Mouse (Mus musculus) mature B cell (primary cell): ENCODE measurements around the gene Dgkz.

Experiments used
- in situ Hi-C: fragments of 300-500 bp; cut with MboI; formaldehyde crosslinking; loops from 2 replicates; pipeline ENCODE4 v1.14.3; 2019

Gene Dgkz

DNA sequence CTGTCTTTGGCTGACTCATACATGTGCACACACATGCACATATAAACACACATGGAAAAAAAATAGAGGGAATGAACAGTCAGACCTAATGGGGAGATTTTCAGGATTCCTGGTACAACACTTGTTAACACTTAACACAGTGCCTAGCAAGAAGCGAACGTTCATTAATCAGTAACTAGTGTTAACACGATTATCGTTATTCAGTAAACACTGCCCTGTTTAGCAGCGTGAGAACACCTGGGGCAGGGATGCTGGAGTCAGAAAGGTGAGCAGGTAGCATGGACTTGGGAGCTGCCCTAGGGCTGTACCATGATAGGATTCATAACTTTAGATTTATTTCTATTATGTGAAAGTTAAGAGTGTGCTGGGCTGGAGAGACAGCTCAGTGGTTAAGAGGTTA lies 20.3 kb upstream of the Dgkz start:
- in situ Hi-C loops, result loop anchor here (10.0 kb wide), 1 partner anchor 59 kb away; no protein-coding TSS in a partner anchor

DNA sequence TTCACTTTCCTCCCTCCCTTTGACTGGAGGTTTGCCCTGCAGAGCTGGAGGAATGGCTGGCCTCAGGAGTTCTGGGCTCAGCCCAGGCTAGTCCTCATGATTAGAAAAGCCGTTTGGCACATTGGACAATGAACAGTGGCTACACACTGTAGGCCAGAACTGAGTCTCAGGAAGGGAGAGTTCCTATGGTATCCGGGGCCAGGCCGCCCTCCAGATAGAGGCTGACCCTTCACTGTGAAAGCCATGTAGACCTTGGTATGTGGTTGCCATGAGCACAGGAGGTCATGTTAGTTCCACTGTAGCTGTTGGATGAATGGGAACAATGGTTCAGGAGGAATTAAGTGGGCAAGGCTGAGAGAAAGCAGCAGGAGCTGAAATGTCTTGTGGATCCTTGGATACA lies 17.7 kb upstream of the Dgkz start:
- in situ Hi-C loops, result loop anchor here (10.0 kb wide), 1 partner anchor 61 kb away; no protein-coding TSS in a partner anchor

GRCm38 (mm10) chr2:91989750-91990149 lies 14.1 kb upstream of the Dgkz start:
- in situ Hi-C loops, result loop anchor here (10.0 kb wide), 1 partner anchor 65 kb away; no protein-coding TSS in a partner anchor

DNA sequence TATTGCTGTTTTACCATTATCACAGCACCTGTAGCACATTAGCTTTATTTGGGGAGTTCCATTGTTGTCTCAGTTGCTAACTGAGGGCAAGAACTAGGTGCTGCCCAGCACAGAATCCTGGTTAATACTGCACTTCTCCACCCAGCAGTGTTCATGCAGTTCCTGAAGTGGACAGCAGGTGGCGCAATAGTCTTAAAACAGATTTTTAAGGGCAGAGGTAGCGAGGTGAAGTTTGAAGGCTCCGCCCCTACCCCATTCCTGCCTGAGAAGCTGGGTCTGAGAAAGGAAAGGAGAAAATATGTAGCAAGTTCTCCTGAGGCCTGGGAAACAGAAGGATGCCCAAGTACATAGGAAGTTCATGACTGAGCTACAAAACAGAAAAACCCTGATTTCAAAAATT lies 11.9 kb upstream of the Dgkz start:
- in situ Hi-C loops, result no loop called here

GRCm38 (mm10) chr2:91986071-91986470 lies 10.4 kb upstream of the Dgkz start:
- in situ Hi-C loops, result no loop called here

GRCm38 (mm10) chr2:91984906-91985525 lies 9.4 kb upstream of the Dgkz start:
- in situ Hi-C loops, result no loop called here

- in situ Hi-C loops, result no loop called here
Observed at GRCm38 (mm10) chr2:91984439-91984838, 8.8 kb upstream of the Dgkz start.

- in situ Hi-C loops, result no loop called here
Observed at GRCm38 (mm10) chr2:91980830-91981229, 5.2 kb upstream of the Dgkz start.

- in situ Hi-C loops, result no loop called here
Observed at GRCm38 (mm10) chr2:91980245-91980644, 4.6 kb upstream of the Dgkz start.

DNA sequence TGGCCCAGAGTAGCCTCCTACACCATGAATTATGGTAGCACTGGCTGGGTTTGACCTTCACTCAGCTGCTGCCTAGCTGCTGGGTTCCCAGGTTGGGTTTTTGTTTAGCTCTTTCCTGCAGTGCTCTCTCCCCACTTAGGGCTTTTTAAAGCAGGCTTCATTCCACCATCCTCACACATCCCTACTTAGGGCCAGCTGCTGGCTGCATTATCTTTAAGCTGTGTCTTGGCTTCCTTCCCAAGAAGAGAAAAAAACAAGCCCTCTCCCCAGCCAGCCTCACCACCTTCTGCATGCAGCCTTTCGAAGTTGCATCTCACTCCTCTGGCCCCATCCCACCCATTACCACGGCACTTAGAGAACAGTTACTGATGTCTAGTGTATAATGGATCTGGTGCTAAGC lies 2.9 kb upstream of the Dgkz start:
- in situ Hi-C loops, result no loop called here

- in situ Hi-C loops, result no loop called here
Observed at GRCm38 (mm10) chr2:91977960-91978359, 2.3 kb upstream of the Dgkz start.

- in situ Hi-C loops, result no loop called here
Observed at GRCm38 (mm10) chr2:91973416-91974135, 2.1 kb downstream of the Dgkz start.

- in situ Hi-C loops, result no loop called here
Observed at GRCm38 (mm10) chr2:91972121-91972566, 3.5 kb downstream of the Dgkz start.

- in situ Hi-C loops, result no loop called here
Observed at GRCm38 (mm10) chr2:91971231-91972097, 4.2 kb downstream of the Dgkz start.

- in situ Hi-C loops, result no loop called here
Observed at GRCm38 (mm10) chr2:91967962-91968361, 7.7 kb downstream of the Dgkz start.

DNA sequence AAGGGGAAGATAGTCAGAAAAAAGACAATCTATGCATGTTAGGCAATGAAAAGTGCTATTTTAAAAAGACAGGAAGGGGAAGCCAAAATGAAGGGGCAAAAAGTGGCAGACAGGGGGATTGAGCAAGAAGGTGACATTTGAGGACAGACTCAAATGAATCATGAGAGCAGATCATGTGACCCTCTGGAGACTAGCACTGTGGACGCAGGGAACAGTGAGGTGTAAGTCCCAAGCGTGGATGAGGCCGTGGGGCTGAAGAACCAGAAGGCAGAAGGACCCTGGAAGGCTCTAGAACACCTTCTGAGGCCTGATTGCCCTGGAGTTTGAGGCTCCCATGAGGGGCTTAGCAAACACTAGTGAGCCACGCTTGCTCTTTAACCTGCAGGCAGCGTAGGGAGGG lies 9.3 kb downstream of the Dgkz start:
- in situ Hi-C loops, result no loop called here

- in situ Hi-C loops, result no loop called here
Observed at GRCm38 (mm10) chr2:91965417-91965816, 10.2 kb downstream of the Dgkz start.

- in situ Hi-C loops, result no loop called here
Observed at GRCm38 (mm10) chr2:91964610-91965204, 11.0 kb downstream of the Dgkz start.

GRCm38 (mm10) chr2:91963443-91963932 lies 12.2 kb downstream of the Dgkz start:
- in situ Hi-C loops, result no loop called here

GRCm38 (mm10) chr2:91962864-91963401 lies 12.7 kb downstream of the Dgkz start:
- in situ Hi-C loops, result no loop called here

- in situ Hi-C loops, result no loop called here
Observed at GRCm38 (mm10) chr2:91961901-91962761, 13.5 kb downstream of the Dgkz start.
